ENCODE assay signal across 9 mouse cellular contexts in genomic region chr4:102088235-102088867, GRCm38 (mm10). TPM values are rescaled to one million over a fixed set of nuclear protein-coding genes. Genes with fewer than 3 reads are reported as not detected.
DNase-seq lines count a peak whose midpoint lies in the region; ATAC-seq and TF ChIP-seq lines count a peak whose summit lies in the region.
"Had no signal": no experiment of that assay in that cellular context is flagged by ENCODE, and none has a peak within 500 bp of the region (broad histone marks: within the 10 kb centered on the region; RNA-seq: fewer than 3 reads in every experiment).

No protein-coding gene starts in this region.

- no peak for TF ChIP-seq CTCF in gastrocnemius, adult 2 months (IDR thresholded peaks at IDR 0.05)

- H3K9ac ChIP-seq in neural tube, embryonic 13.5 days: peak overlapping the region; percentile 75

- H3K4me1 ChIP-seq in forebrain, embryonic 10.5 days: peaks cover 17% of the 10 kb centered on the region
- peaks cover 16% of the 10 kb centered on the region for H3K4me1 ChIP-seq in neural tube, embryonic 13.5 days (replicated peaks)

- H3K27ac ChIP-seq in gastrocnemius, adult 2 months: no peak overlapping the region
- H3K27ac ChIP-seq in forebrain, embryonic 10.5 days: peak overlapping the region; percentile 62; the same call in 1 of the 2 replicates
- peak overlapping the region; percentile 49; the same call in 1 of the 2 replicates for H3K27ac ChIP-seq in neural tube, embryonic 13.5 days (replicated peaks)

- ATAC-seq in neural tube, embryonic 13.5 days (ENCODE audit: low read depth): peak; percentile 71

- peaks cover 62% of the 10 kb centered on the region for H3K27me3 ChIP-seq in forebrain, embryonic 10.5 days (ENCODE audit: poor library complexity, severe bottlenecking)
- peaks cover 31% of the 10 kb centered on the region for H3K27me3 ChIP-seq in neural tube, embryonic 13.5 days

- no peak for DNase-seq in gastrocnemius, adult 2 months
- DNase-seq in gastrocnemius, postnatal 4 days (ENCODE audit: low spot score in 2 of 2): no peak
- DNase-seq in MN1 (ENCODE audit: low spot score): peak; percentile 50
- DNase-seq in forebrain, embryonic 10.5 days (ENCODE audit: extremely low spot score, low spot score): peak; percentile 34
- peak; percentile 3 for DNase-seq in left cerebral cortex, postnatal 4 days
- DNase-seq in thymus, postnatal 14 days: no peak
- no peak for DNase-seq in ovary, postnatal 10 days (ENCODE audit: low spot score)

- H3K36me3 ChIP-seq in forebrain, embryonic 10.5 days (replicated peaks): no peaks in the 10 kb centered on the region
- H3K36me3 ChIP-seq in neural tube, embryonic 13.5 days: no peaks in the 10 kb centered on the region

- peak overlapping the region; percentile 49; the same call in 1 of the 2 replicates for H3K4me3 ChIP-seq in gastrocnemius, adult 2 months
- peak overlapping the region; percentile 74 for H3K4me3 ChIP-seq in forebrain, embryonic 10.5 days
- peak overlapping the region; percentile 67 for H3K4me3 ChIP-seq in neural tube, embryonic 13.5 days
- H3K4me3 ChIP-seq: myocyte had no signal

- H3K4me2 ChIP-seq in neural tube, embryonic 13.5 days: peak overlapping the region; percentile 98

- no peaks in the 10 kb centered on the region for H3K9me3 ChIP-seq in forebrain, embryonic 10.5 days
- no peaks in the 10 kb centered on the region for H3K9me3 ChIP-seq in neural tube, embryonic 13.5 days

- 25% methylated on average over 15 of the region's 15 CpGs for WGBS in forebrain, embryonic 10.5 days
- WGBS in neural tube, embryonic 13.5 days: 26% methylated on average over 15 of the region's 15 CpGs

- intact Hi-C loops in gastrocnemius, adult 2 months (cut with DNase I): no loop called here
- intact Hi-C loops in left cerebral cortex, postnatal 4 days (cut with DNase I): no loop called here

RNA-seq across cellular contexts. Expression of gene Pde4b, which starts 1.0 kb away (rescaled TPM):
- total RNA-seq in gastrocnemius, adult 2 months (2021): 10 to 100 TPM; 59.9 to 62.5 TPM
- total RNA-seq in gastrocnemius, postnatal 4 days (2021): 10 to 100 TPM; 40.0 to 51.2 TPM
- 5.5 and 6.3 TPM in 2 replicates for polyA plus RNA-seq in forebrain, embryonic 10.5 days (2016; fragmentation: Nextera tagmentation; extraction: Ambion mirVana)
- 10 to 100 TPM; 55.3 to 61.4 TPM for total RNA-seq in left cerebral cortex, postnatal 4 days (2021)
- polyA plus RNA-seq in neural tube, embryonic 13.5 days (2015; fragmentation: Nextera tagmentation; extraction: Ambion mirVana): 21.8 and 25.9 TPM in 2 replicates

Comparison
In these comparisons a context has a peak if more than half of its experiments do, and no peak if none do; other contexts are left out.
1. DNase-seq: peak in MN1 (single experiment), forebrain, embryonic 10.5 days (single experiment) and left cerebral cortex, postnatal 4 days (single experiment); none in gastrocnemius, adult 2 months (single experiment), gastrocnemius, postnatal 4 days (0 of 2), thymus, postnatal 14 days (single experiment) and ovary, postnatal 10 days (single experiment).
2. Peak in every context shown above with its lines, with median percentiles within 50 percentile points of each other: H3K4me3 ChIP-seq.